Mouse (Mus musculus): ENCODE measurements around the gene Agap2.

GRCm38 (mm10) chr10:127107563-127108261 is 32.6 kb downstream of the Agap2 start:
- TF ChIP-seq FLI1 (IDR thresholded peaks at IDR 0.05; ENCODE audit: low read length) (no peak), GATA1 (IDR thresholded peaks at IDR 0.05; ENCODE audit: borderline replicate concordance, low read length) (no peak)
